Mouse (Mus musculus): ENCODE data around the gene St8sia6. TPM values are rescaled to one million over a fixed set of nuclear protein-coding genes. Genes with fewer than 3 reads are reported as not detected.
"Not testable (repeated sequence)": the region's sequence is repeated elsewhere in the genome, so short reads cannot be mapped to it uniquely, and the experiment has no call there.

Gene St8sia6
- total RNA-seq, 2 experiments from 2014 or later, result 0.40 to 1.1 TPM

DNA sequence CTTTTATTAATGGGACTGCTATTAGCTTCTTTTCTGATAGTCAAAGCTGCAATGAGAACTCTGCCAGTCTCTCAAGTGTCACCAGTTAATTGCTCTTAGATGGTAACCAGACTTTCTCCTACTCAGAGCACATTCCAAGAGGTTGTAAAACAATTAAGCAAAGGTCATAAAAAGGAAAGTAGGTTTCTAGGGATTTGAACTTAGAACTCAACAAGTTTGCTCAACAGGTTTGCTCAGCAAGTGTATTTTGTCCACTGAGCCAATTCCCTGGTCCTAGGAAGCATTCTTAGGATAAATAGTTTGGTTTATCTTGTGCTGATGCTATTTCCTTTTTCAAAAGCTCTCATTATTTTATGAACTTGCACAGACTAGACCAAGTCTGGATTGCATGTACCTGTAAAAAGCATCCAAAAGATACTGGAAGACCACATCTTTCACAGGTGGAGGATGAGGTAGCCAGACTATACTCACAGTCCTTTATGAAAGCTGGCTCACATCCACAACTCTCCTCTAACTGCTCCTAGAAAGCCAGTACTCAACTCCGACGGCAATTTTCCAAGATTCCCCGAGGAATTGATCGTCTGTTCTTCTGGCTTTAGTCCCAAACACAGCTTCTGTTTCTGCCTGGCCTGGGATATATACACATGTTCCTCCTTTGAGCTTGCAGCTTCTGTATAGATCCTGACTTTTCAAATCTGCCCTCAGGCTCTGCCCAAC is 111.2 kb downstream of the St8sia6 start:
- DNase-seq (ENCODE audit: low spot score in 2 of 2), result peak; percentile 3 to 4
- intact Hi-C loops (cut with DNase I), result no loop called here

DNA sequence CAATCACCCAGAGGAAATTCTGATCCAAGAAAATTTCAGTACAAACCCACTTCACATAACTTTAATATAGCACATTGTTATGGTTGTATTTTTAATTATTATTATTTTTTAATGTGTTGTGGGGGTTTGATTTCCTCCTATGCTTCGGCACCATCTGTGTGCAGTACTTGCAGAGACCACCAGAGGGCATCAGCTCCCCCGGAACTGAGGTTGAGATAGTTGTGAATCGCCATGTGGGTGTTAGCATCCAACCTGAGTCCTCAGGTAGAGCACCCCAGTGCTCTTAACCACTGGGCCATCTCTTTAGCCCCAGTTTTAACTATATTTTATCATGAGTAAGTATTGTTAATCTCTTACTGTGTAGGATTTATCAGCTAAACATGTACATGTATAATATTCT is 120.9 kb downstream of the St8sia6 start:
- no peak for DNase-seq (ENCODE audit: low spot score in 2 of 2)
- intact Hi-C loops (cut with DNase I), result no loop called here

DNA sequence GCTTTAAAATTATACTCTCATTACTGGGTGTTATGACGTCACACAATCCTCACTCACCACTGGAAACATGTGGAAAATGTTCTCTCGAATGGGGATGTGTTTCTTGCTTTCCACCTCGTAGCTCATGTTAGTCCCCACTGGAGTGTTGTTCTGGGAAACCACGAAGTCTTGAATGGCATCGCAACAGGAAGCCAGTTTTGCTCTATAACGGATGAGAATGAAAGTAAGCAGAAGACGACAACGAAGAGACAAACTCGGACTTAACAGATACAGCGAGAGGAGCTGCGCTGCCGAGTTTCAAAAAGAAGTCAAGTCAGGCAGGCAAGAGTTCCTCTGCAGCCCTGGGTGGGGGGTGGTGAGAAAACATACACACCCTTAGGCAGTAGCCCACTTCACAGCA is 121.4 kb downstream of the St8sia6 start:
- intact Hi-C loops (cut with DNase I), result no loop called here

DNA sequence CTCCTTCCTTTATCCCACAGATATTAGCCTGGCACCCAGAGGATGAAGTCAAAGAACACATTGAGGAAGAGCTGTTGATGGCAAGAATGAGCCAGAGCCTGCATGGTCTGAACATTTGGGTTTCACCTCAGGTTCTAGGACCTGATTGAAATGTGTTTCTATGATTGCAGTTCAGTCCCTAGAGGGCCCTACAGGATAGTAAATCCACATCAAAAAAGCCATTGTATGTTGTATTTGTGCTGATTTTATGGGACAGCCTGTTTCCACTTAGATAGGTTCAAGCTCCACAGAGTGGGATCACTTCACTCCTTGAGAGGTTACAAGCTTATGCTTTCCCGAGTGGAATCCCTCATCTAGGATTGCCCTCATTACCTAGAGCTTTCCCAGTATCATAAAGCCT is 159.0 kb downstream of the St8sia6 start:
- no peak for DNase-seq (ENCODE audit: low spot score in 2 of 2)
- intact Hi-C loops (cut with DNase I), result no loop called here

More for the DNA sequence above, 121.4 kb downstream of the St8sia6 start:
- DNase-seq (ENCODE audit: low spot score in 2 of 2), result no peak

DNA sequence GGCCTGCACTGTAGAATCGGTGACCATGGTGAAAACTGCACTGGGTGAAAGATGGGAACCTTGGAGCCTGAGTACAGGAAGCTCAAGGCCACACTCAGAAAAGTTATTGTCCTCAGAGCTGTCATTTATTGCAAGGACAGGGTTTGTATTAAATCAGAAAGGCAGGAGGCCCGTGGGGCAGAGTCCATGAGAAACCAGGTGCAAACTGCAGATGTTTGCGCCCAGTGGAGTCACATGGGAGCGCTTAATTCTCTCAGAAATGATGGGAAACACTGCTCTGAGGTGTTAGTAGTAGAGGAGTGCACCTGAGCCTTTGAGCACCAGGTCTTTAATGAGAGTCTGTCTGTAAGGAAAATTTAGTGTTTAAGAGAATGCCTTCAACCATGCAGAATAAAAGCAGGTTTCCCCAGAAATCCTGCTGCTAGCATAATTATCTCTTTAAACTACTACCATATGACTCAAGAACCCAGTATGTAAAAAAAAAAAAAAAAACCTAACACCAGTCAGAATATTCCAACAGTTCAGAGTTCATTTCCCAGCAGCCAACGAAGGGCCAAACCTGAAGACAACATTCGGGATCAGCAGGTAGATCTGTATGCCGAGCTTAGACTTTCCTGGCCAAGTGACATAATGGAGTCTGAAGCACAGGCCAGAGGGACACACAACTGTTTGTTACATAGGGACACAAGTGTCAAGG is 163.6 kb downstream of the St8sia6 start:
- intact Hi-C loops (cut with DNase I), result no loop called here
- DNase-seq (ENCODE audit: low spot score in 2 of 2), result no peak

DNA sequence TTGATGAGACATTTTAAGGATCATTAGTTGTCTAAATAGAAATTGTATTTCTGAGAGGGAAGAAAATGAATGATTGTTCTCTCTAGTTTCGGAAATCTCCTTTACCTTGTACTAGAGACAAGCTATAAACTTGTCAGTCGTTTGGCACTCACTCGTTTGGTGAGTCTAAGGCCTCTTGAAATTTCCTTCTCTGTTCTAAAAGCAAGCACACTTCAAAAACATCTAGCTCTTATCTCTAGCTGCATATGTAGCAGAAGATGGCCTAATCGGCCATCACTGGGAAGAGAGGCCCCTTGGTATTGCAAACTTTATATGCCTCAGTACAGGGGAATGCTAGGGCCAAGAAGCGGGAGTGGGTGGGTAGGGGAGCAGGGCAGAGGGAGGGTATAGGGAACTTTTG is 190.2 kb downstream of the St8sia6 start:
- DNase-seq (ENCODE audit: low spot score in 2 of 2); intact Hi-C loops (cut with DNase I): not testable (repeated sequence)

DNA sequence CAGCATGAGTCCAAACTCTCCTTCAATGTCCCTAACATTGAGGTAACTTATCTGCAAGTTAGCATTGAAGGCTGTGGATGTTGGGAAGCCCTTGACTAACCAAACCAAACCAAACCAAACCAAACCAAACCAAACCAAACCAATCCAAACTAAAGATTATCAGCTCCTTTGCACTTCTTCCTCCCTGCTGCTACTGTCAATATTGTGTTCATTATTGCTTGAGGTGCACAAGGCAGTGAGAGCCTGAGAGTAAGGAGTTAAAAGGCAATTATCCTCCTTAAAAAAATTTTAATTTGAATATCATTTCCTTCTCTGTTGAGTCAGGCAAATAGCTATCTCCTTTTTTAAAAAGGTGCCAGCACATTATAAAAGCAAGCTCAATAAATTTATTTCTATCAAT is 190.8 kb downstream of the St8sia6 start:
- DNase-seq (ENCODE audit: low spot score in 2 of 2), result no peak
- intact Hi-C loops (cut with DNase I), result no loop called here

Other genes starting within 250 kb of the St8sia6 start
- gene Trdmt1, start 249.4 kb downstream of the St8sia6 start, total RNA-seq (2021), result 1 to 10 TPM; 5.0 to 6.3 TPM
- 10 to 100 TPM; 82.1 to 84.0 TPM for gene Vim, start 220.1 kb downstream of the St8sia6 start, total RNA-seq (2021)

Data from left cerebral cortex, postnatal 14 days (tissue).